Mouse (Mus musculus): Measurements from ENCODE around the gene Frmd4a. TPM values are rescaled to one million over a fixed set of nuclear protein-coding genes. Genes with fewer than 3 reads are reported as not detected.

Frmd4a gene
- total and polyA plus RNA-seq, 3 experiments: 10.4 to 21.0 (median 20.0) TPM

DNA sequence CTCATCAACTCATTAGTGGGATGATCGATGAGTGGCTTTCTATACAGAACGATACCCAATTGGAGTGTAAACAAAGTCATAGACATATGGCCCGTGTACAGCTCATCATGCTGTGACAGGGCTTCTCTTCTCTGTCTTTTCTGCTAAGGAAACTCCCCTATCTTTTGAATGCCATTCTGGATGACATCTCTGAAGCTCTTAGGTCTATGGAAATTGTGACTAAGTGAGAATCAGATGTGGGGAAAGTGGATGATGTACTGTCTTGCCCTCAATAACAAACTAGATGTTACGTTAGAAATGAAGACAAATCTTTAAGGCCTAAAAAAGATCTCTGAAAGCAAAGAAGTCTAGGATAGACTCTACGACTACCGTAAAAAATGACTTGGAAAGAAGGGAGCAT is 362.9 kb downstream of the Frmd4a start:
- H3K79me2 ChIP-seq (replicated peaks; ENCODE audit: control insufficient read depth, insufficient read depth, low read length): no peaks in the 10 kb centered on the region
- H3K27ac ChIP-seq: no peak overlapping the region
- TF ChIP-seq EP300 (IDR thresholded peaks at IDR 0.05; ENCODE audit: insufficient read depth, low read depth, low read length) (no peak), POLR2A (IDR thresholded peaks at IDR 0.05; ENCODE audit: insufficient read depth, low read depth, low read length) (no peak), CTCF (IDR thresholded peaks at IDR 0.05) (no peak)
- H3K4me1 ChIP-seq (ENCODE audit: control insufficient read depth, insufficient read depth, low read length): no peaks in the 10 kb centered on the region
- DNase-seq: no peak
- WGBS: 89% methylated on average over 6 of the region's 6 CpGs
- no peaks in the 10 kb centered on the region for H3K36me3 ChIP-seq (ENCODE audit: control insufficient read depth, insufficient read depth, low read length)
- H3K27me3 ChIP-seq (ENCODE audit: control insufficient read depth, insufficient read depth, low read length): no peaks in the 10 kb centered on the region
- H3K9ac ChIP-seq (ENCODE audit: low read depth, low read length): no peak overlapping the region
- no peak overlapping the region for H3K4me3 ChIP-seq
- intact Hi-C loops (cut with DNase I): no loop called here

GRCm38 (mm10) chr2:4380926-4381325 is 363.4 kb downstream of the Frmd4a start:
- 83% methylated on average over 5 of the region's 5 CpGs for WGBS
- no peak overlapping the region for H3K9ac ChIP-seq (ENCODE audit: low read depth, low read length)
- H3K4me1 ChIP-seq (ENCODE audit: control insufficient read depth, insufficient read depth, low read length): no peaks in the 10 kb centered on the region
- H3K4me3 ChIP-seq: no peak overlapping the region
- H3K36me3 ChIP-seq (ENCODE audit: control insufficient read depth, insufficient read depth, low read length): no peaks in the 10 kb centered on the region
- intact Hi-C loops (cut with DNase I): no loop called here
- no peaks in the 10 kb centered on the region for H3K27me3 ChIP-seq (ENCODE audit: control insufficient read depth, insufficient read depth, low read length)
- no peak overlapping the region for H3K27ac ChIP-seq
- H3K79me2 ChIP-seq (replicated peaks; ENCODE audit: control insufficient read depth, insufficient read depth, low read length): no peaks in the 10 kb centered on the region
- DNase-seq: no peak
- TF ChIP-seq EP300 (IDR thresholded peaks at IDR 0.05; ENCODE audit: insufficient read depth, low read depth, low read length) (no peak), POLR2A (IDR thresholded peaks at IDR 0.05; ENCODE audit: insufficient read depth, low read depth, low read length) (no peak), CTCF (IDR thresholded peaks at IDR 0.05) (no peak)

GRCm38 (mm10) chr2:4386468-4386867 is 369.0 kb downstream of the Frmd4a start:
- DNase-seq: no peak
- H3K79me2 ChIP-seq (replicated peaks; ENCODE audit: control insufficient read depth, insufficient read depth, low read length): no peaks in the 10 kb centered on the region
- H3K36me3 ChIP-seq (ENCODE audit: control insufficient read depth, insufficient read depth, low read length): no peaks in the 10 kb centered on the region; the same call in 1 of the 2 replicates
- no peaks in the 10 kb centered on the region for H3K27me3 ChIP-seq (ENCODE audit: control insufficient read depth, insufficient read depth, low read length)
- 60% methylated on average over 6 of the region's 6 CpGs for WGBS
- H3K4me1 ChIP-seq (ENCODE audit: control insufficient read depth, insufficient read depth, low read length): peaks cover 4% of the 10 kb centered on the region
- H3K27ac ChIP-seq: no peak overlapping the region
- intact Hi-C loops (cut with DNase I): no loop called here
- no peak overlapping the region for H3K9ac ChIP-seq (ENCODE audit: low read depth, low read length)
- TF ChIP-seq POLR2A (IDR thresholded peaks at IDR 0.05; ENCODE audit: insufficient read depth, low read depth, low read length): no peak
- TF ChIP-seq CTCF (IDR thresholded peaks at IDR 0.05): no peak
- no peak for TF ChIP-seq EP300 (IDR thresholded peaks at IDR 0.05; ENCODE audit: insufficient read depth, low read depth, low read length)
- no peak overlapping the region for H3K4me3 ChIP-seq

DNA sequence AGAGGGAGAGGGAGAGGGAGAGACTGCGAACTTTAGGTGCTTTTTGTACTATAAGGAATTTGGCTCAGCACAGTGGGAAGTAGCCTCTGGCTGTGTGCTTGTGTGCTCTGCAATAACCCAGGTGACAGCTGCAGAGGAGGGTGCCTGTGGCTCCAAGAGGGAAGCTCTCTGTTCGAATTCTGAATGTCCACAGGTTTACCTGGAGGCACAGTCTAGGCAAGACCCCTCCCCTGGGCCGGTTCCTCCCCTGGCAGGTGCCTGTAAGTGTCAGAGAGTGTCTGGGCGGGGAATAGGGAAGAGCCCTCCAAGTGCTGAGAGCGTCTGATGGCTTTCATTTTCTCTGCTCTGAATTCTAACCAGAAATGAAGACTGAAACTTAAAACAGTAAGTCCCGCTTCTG is 371.8 kb downstream of the Frmd4a start:
- Histone ChIP-seq H3K27ac (peak overlapping the region; percentile 64), H3K79me2 (replicated peaks; ENCODE audit: control insufficient read depth, insufficient read depth, low read length) (0 out of 2 replicates have a peak, but pooled peaks cover 1% of the 10 kb centered on the region), H3K9ac (ENCODE audit: low read depth, low read length) (peak overlapping the region; percentile 55), H3K27me3 (ENCODE audit: control insufficient read depth, insufficient read depth, low read length) (no peaks in the 10 kb centered on the region), H3K4me3 (peak overlapping the region; percentile 50), H3K36me3 (ENCODE audit: control insufficient read depth, insufficient read depth, low read length) (no peaks in the 10 kb centered on the region; the same call in 1 of the 2 replicates), H3K4me1 (ENCODE audit: control insufficient read depth, insufficient read depth, low read length) (peaks cover 7% of the 10 kb centered on the region)
- peak; percentile 8 to 35 for DNase-seq
- intact Hi-C loops (cut with DNase I): no loop called here
- TF ChIP-seq EP300 (IDR thresholded peaks at IDR 0.05; ENCODE audit: insufficient read depth, low read depth, low read length) (no peak), CTCF (IDR thresholded peaks at IDR 0.05) (no peak), POLR2A (IDR thresholded peaks at IDR 0.05; ENCODE audit: insufficient read depth, low read depth, low read length) (no peak)
- WGBS: 31% methylated on average over 6 of the region's 6 CpGs

DNA sequence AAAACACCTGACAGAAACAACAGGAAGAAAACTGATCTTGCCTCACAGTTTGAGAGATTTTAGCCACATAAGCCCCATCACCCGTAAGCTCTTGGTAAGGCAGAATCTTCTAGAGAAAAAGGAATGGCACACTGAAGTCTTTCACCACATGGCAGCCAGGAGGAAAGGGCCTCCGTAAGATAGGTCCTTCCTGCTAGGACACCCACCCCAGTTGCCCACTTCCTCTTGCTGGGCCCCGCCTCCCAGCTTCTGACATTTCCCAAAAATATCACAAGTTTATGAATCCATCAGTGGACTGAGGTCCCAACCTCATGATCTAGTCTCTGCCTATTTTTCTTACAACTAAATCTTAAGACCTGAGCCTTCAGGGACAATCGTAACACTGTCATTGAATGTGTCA is 373.6 kb downstream of the Frmd4a start:
- WGBS: 68% methylated on average over 4 of the region's 4 CpGs
- intact Hi-C loops (cut with DNase I): loop anchor here (5.0 kb wide), 1 partner anchor 46 kb away; no protein-coding TSS in a partner anchor
- 0 out of 2 replicates have a peak overlapping the region, but pooled peaks have one; percentile 11 for H3K9ac ChIP-seq (ENCODE audit: low read depth, low read length)

DNA sequence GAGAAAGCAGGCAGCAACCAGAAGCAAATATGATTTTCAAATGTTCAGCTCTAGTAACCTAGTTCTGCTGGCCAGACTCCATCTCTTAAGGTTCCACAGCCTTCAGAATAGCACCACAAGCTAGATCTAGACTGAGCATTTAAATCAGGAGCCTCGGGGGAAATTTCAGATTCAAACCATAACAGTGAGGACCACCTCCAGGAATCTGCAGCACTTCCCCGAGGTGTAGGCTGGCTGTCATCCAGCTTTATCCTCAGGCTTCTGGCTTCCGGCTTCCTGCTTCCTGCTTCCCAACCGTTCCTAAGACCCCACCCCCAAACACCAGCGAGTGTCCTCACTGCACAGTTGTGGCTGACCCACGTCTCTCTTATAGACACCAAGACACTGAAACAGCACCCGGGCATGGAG is 374.2 kb downstream of the Frmd4a start:
- WGBS: 21% methylated on average over 7 of the region's 7 CpGs
- Histone ChIP-seq H3K27ac (peak overlapping the region; percentile 64), H3K27me3 (ENCODE audit: control insufficient read depth, insufficient read depth, low read length) (no peaks in the 10 kb centered on the region), H3K36me3 (ENCODE audit: control insufficient read depth, insufficient read depth, low read length) (no peaks in the 10 kb centered on the region; the same call in 1 of the 2 replicates), H3K9ac (ENCODE audit: low read depth, low read length) (peak overlapping the region; percentile 19; the same call in 1 of the 2 replicates), H3K4me1 (ENCODE audit: control insufficient read depth, insufficient read depth, low read length) (peaks cover 7% of the 10 kb centered on the region), H3K79me2 (replicated peaks; ENCODE audit: control insufficient read depth, insufficient read depth, low read length) (0 out of 2 replicates have a peak, but pooled peaks cover 1% of the 10 kb centered on the region), H3K4me3 (peak overlapping the region; percentile 5; the same call in 1 of the 2 replicates)
- peak; percentile 50 for DNase-seq
- TF ChIP-seq CTCF (IDR thresholded peaks at IDR 0.05): no peak
- TF ChIP-seq POLR2A (IDR thresholded peaks at IDR 0.05; ENCODE audit: insufficient read depth, low read depth, low read length): 0 out of 2 replicates have a peak, but pooled peaks have one; percentile 20
- intact Hi-C loops (cut with DNase I): loop anchor here (5.0 kb wide), 1 partner anchor 46 kb away; no protein-coding TSS in a partner anchor

More for the DNA sequence above, 373.6 kb downstream of the Frmd4a start:
- no peaks in the 10 kb centered on the region; the same call in 1 of the 2 replicates for H3K36me3 ChIP-seq (ENCODE audit: control insufficient read depth, insufficient read depth, low read length)
- peaks cover 7% of the 10 kb centered on the region for H3K4me1 ChIP-seq (ENCODE audit: control insufficient read depth, insufficient read depth, low read length)
- no peak overlapping the region for H3K4me3 ChIP-seq
- no peak for DNase-seq
- H3K27ac ChIP-seq: peak overlapping the region; percentile 64
- H3K27me3 ChIP-seq (ENCODE audit: control insufficient read depth, insufficient read depth, low read length): no peaks in the 10 kb centered on the region
- H3K79me2 ChIP-seq (replicated peaks; ENCODE audit: control insufficient read depth, insufficient read depth, low read length): 0 out of 2 replicates have a peak, but pooled peaks cover 1% of the 10 kb centered on the region
- TF ChIP-seq POLR2A (IDR thresholded peaks at IDR 0.05; ENCODE audit: insufficient read depth, low read depth, low read length) (no peak), CTCF (IDR thresholded peaks at IDR 0.05) (no peak), EP300 (IDR thresholded peaks at IDR 0.05; ENCODE audit: insufficient read depth, low read depth, low read length) (no peak)
